Mouse (Mus musculus) ES-E14 (cell line): ENCODE results near the gene Prickle2. TPM values are rescaled to one million over a fixed set of nuclear protein-coding genes. Genes with fewer than 3 reads are reported as not detected.
A peak's percentile ranks its signal among the peaks of the same experiment; 100 is the strongest.

ENCODE experiments used
- DNase-seq: peaks from one replicate; pipeline ENCODE4 v3.0.0-alpha.2; 2013; ENCODE audit warnings: low read depth, low spot score
- H3K27ac ChIP-seq: 2 replicates; pipeline ENCODE4 v1.5.1; 2012; ENCODE audit warnings: low read depth, mild to moderate bottlenecking, low read length, moderate library complexity, mixed read lengths; ENCODE audit not compliant: poor library complexity, insufficient read depth, severe bottlenecking
- H3K36me3 ChIP-seq: 2 replicates; pipeline ENCODE4 v1.6.1; 2012; ENCODE audit warnings: mild to moderate bottlenecking, low read length, moderate library complexity, mixed read lengths; ENCODE audit not compliant: control insufficient read depth, poor library complexity, insufficient read depth, severe bottlenecking
- H3K4me1 ChIP-seq, 2 experiments: fragments of 150-350 bp in 1 of 2; sonication (generic) in 1 of 2; 2 replicates each; pipeline ENCODE4 v1.6.1; 2012; ENCODE audit warnings: low read length in 2 of 2, mild to moderate bottlenecking in 1 of 2, mixed read lengths in 1 of 2; ENCODE audit not compliant: control insufficient read depth in 2 of 2, insufficient read depth in 2 of 2, poor library complexity in 1 of 2
- H3K4me3 ChIP-seq, 2 experiments: fragments of 150-350 bp in 1 of 2; sonication (generic) in 1 of 2; 2 replicates each; pipeline ENCODE4 v1.5.1; 2012; ENCODE audit warnings: low read length in 2 of 2, low read depth in 1 of 2, mild to moderate bottlenecking in 1 of 2, mixed read lengths in 1 of 2; ENCODE audit not compliant: insufficient read depth in 1 of 2, poor library complexity in 1 of 2, severe bottlenecking in 1 of 2
- H3K9ac ChIP-seq: 2 replicates; pipeline ENCODE4 v1.6.1; 2012; ENCODE audit warnings: low read depth, mild to moderate bottlenecking, low read length, mixed read lengths; ENCODE audit not compliant: poor library complexity, insufficient read depth, severe bottlenecking
- H3K9me3 ChIP-seq: fragments of 150-350 bp; sonication (generic); 2 replicates; pipeline ENCODE4 v1.6.1; 2012; ENCODE audit warnings: low read depth, mild to moderate bottlenecking, low read length; ENCODE audit not compliant: control insufficient read depth, insufficient read depth
- CHD2 ChIP-seq: IDR thresholded peaks from 2 replicates; pipeline ENCODE4 v1.6.1; 2014; ENCODE audit warnings: mild to moderate bottlenecking, low read depth, low read length, inconsistent platforms
- HCFC1 ChIP-seq: IDR thresholded peaks from 2 replicates; pipeline ENCODE4 v1.6.1; 2012; ENCODE audit warnings: low read length, inconsistent platforms, borderline replicate concordance; ENCODE audit not compliant: insufficient read depth
- MAFK ChIP-seq: IDR thresholded peaks from 2 replicates; pipeline ENCODE4 v1.6.1; 2014; ENCODE audit warnings: mild to moderate bottlenecking, low read depth, low read length, inconsistent platforms; ENCODE audit not compliant: insufficient read depth
- ZC3H11A ChIP-seq: IDR thresholded peaks from 2 replicates; pipeline ENCODE4 v1.6.1; 2012; ENCODE audit warnings: low read depth, mild to moderate bottlenecking, inconsistent platforms, low read length, borderline replicate concordance
- ZNF384 ChIP-seq: IDR thresholded peaks from 2 replicates; pipeline ENCODE4 v1.6.1; 2012; ENCODE audit warnings: low read depth, low read length, inconsistent platforms
- in situ Hi-C, 2 experiments: fragments of 600-800 bp; cut with MboI; formaldehyde crosslinking; loops; one replicate each; pipeline ENCODE4 v1.15.1; 2025; ENCODE audit warnings: low sequenced_read_pairs in 2 of 2, inconsistent platforms in 1 of 2; ENCODE audit not compliant: unreplicated experiment in 2 of 2
- total RNA-seq: library from RNA; depleted of rRNA; stranded (reverse); fragments of 300-350 nt; gene quantifications from 2 replicates; pipeline ENCODE4 v1.2.3, GENCODE M21; 2012

The Prickle2 gene
- total RNA-seq, 1 experiment: 1.2 TPM

DNA sequence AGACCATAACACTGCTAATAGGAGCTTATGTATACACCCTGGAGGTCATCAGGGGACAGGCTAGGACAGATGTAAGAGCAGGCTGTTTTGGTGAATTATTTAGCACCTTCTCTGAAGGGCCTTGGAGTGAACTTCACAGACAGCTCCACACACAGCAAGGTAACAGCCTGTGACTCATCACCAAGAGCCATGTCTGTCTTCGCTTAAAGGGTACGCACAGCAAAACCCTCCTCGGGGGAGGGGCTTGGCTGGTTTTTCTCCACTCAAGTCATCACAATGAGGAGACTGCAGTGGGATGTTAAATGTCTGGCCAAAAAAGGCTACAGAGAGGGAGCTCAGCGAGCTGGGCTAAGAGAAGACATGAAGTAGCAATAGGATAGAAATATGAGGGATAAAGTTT lies 206.5 kb downstream of the Prickle2 start:
- Histone ChIP-seq H3K9me3 (no peaks in the 10 kb centered on the region), H3K4me3 (no peak overlapping the region), H3K4me1 (peaks cover 11 to 14% of the 10 kb centered on the region in 2 experiments; a peak in 3 of 4 replicates), H3K36me3 (no peaks in the 10 kb centered on the region), H3K27ac (no peak overlapping the region), H3K9ac (no peak overlapping the region)
- no peak for DNase-seq
- in situ Hi-C loops: no loop called here
- no peak for TF ChIP-seq CHD2
- no peak for TF ChIP-seq ZC3H11A
- no peak for TF ChIP-seq ZNF384
- TF ChIP-seq MAFK: no peak
- no peak for TF ChIP-seq HCFC1

DNA sequence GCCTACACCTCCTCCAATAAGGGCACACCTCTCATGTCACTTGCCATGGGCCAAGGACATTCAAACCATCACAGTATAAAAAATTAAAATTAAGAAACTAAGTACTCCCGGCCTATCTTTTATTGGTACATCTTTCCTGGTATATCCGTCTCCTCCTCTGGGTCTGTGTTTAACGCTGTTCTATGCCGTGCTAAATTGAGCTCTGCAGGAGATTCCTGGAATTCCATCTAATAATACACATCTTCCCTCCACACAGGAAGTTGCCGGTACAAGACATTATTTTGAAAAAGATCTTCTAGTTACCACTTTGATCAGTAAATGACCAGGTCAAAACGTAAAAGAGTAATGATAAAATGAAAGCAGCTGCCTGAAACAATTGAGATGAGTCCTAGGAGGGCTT lies 207.4 kb downstream of the Prickle2 start:
- Histone ChIP-seq H3K9me3 (no peaks in the 10 kb centered on the region), H3K27ac (no peak overlapping the region), H3K4me3 (no peak overlapping the region), H3K4me1 (peaks cover 11 to 14% of the 10 kb centered on the region in 2 experiments; a peak in 3 of 4 replicates), H3K9ac (no peak overlapping the region), H3K36me3 (no peaks in the 10 kb centered on the region)
- no peak for DNase-seq
- no peak for TF ChIP-seq ZNF384
- no peak for TF ChIP-seq MAFK
- TF ChIP-seq ZC3H11A: no peak
- TF ChIP-seq HCFC1: no peak
- TF ChIP-seq CHD2: no peak
- in situ Hi-C loops: no loop called here

- in situ Hi-C loops: no loop called here
- TF ChIP-seq HCFC1: no peak
- no peak for TF ChIP-seq MAFK
- TF ChIP-seq CHD2: no peak
- no peak for TF ChIP-seq ZC3H11A
- no peak for TF ChIP-seq ZNF384
- H3K9me3 ChIP-seq: no peaks in the 10 kb centered on the region
- H3K9ac ChIP-seq: no peak overlapping the region
- H3K4me1 ChIP-seq: peaks cover 11 to 14% of the 10 kb centered on the region in 2 experiments; a peak in 3 of 4 replicates
- no peak for DNase-seq
- H3K36me3 ChIP-seq: no peaks in the 10 kb centered on the region
- no peak overlapping the region for H3K27ac ChIP-seq
- no peak overlapping the region for H3K4me3 ChIP-seq
These were observed 208.7 kb downstream of the Prickle2 start for GRCm38 (mm10) chr6:92497279-92497678.

- in situ Hi-C loops: no loop called here
- no peaks in the 10 kb centered on the region for H3K36me3 ChIP-seq
- no peak overlapping the region for H3K9ac ChIP-seq
- H3K4me3 ChIP-seq: no peak overlapping the region
- no peaks in the 10 kb centered on the region for H3K9me3 ChIP-seq
- TF ChIP-seq HCFC1 (no peak), CHD2 (peak; percentile 78)
- DNase-seq: peak; percentile 69
- H3K4me1 ChIP-seq: peaks cover 11 to 14% of the 10 kb centered on the region in 2 experiments; a peak in 3 of 4 replicates
- no peak overlapping the region; the same call in 1 of the 2 replicates for H3K27ac ChIP-seq
These were observed 210.5 kb downstream of the Prickle2 start for GRCm38 (mm10) chr6:92495500-92495899.

DNA sequence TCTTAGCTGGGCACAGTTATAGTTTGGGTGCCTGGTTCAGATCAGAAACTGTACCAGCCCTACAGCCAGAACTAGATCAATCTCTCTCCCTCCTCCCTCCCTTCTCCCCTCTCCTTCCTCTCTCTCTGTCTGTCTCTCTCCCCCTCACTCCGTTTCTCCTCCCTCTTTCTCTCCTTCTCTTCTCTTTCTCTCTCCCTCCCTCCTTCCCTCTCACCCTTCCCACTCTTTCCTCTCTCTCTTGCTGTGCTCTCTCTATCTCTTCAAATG lies 224.3 kb downstream of the Prickle2 start:
- H3K4me1 ChIP-seq: peaks cover 0 to 5% of the 10 kb centered on the region in 2 experiments; a peak in 1 of 4 replicates
- no peak overlapping the region for H3K9ac ChIP-seq
- peak overlapping the region in 1 of 2 experiments; percentile 71; a peak in 1 of 4 replicates for H3K4me3 ChIP-seq
- TF ChIP-seq ZC3H11A: no peak
- no peak for TF ChIP-seq MAFK
- no peak for TF ChIP-seq HCFC1
- TF ChIP-seq CHD2: no peak
- no peak; the same call in 1 of the 2 replicates for TF ChIP-seq ZNF384
- H3K9me3 ChIP-seq: no peaks in the 10 kb centered on the region
- H3K27ac ChIP-seq: no peak overlapping the region; the same call in 1 of the 2 replicates
- no peak for DNase-seq
- H3K36me3 ChIP-seq: no peaks in the 10 kb centered on the region
- in situ Hi-C loops: no loop called here
